Mouse (Mus musculus) adrenal gland, postnatal 36 days (tissue): ENCODE measurements around the gene Sft2d1. TPM values are rescaled to one million over a fixed set of nuclear protein-coding genes. Genes with fewer than 3 reads are reported as not detected.

ENCODE experiments used
- DNase-seq, 2 experiments: peaks; one replicate each; pipeline ENCODE4 v3.0.0; 2021; ENCODE audit warnings: mixed read lengths in 1 of 2
- long read RNA-seq, 2 experiments: library from polyadenylated mRNA; stranded (forward); transcript quantifications; one replicate each; pipeline ENCODE4 v2.0.0; 2021; ENCODE audit warnings: borderline sequencing depth in 2 of 2
- total RNA-seq, 2 experiments: library from RNA; stranded (reverse); gene quantifications; 2 replicates each; pipeline ENCODE4 v1.2.3; 2021

The Sft2d1 gene
- 10 to 100 TPM; 41.1 to 43.5 TPM for total RNA-seq
- long read RNA-seq, experiment 1, transcript Sft2d1-209 (8 exons, 1,049 nt) = major isoform, 60 of 67 reads
- long read RNA-seq, experiment 1, partial matches to known transcripts = 3 of 67 reads
- long read RNA-seq, experiment 1, other reads (novel, unspliced or antisense) = 4 of 67 reads
- long read RNA-seq, experiment 2, transcript Sft2d1-209 (8 exons, 1,049 nt) = major isoform, 17 of 21 reads
- long read RNA-seq, experiment 2, partial matches to known transcripts = 0 of 21 reads
- long read RNA-seq, experiment 2, other reads (novel, unspliced or antisense) = 4 of 21 reads

GRCm38 (mm10) chr17:8310838-8311614 lies at the start of gene Sft2d1:
Sft2d1 (plus strand) TSS chr17:8311102.
- peak; percentile 98 for DNase-seq

DNA sequence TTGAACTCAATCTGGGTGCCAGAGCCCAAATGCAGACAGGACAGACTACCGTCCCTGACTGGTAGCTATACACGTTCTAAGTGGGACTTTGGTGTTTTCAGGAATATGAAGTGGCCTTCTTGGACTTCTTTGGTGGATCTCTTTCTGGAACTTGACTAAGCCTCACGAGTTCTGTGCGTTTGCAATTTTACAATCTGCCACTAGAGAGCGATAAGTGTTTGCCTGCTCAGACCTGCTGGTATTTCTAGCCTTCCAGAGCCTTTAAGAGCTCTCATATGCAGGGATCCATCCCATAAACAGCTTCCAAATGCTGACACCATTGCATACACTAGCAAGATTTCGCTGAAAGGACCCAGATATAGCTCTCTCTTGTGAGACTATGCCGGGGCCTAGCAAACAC lies 46.3 kb upstream of the Sft2d1 start:
- peak; percentile 18 to 64 for DNase-seq

GRCm38 (mm10) chr17:8272054-8272749 lies 38.7 kb upstream of the Sft2d1 start:
- no peak for DNase-seq

- no peak for DNase-seq
Measured at GRCm38 (mm10) chr17:8272951-8273350, 38.0 kb upstream of the Sft2d1 start.

- DNase-seq = no peak
Measured at GRCm38 (mm10) chr17:8276071-8276470, 34.8 kb upstream of the Sft2d1 start.

- no peak for DNase-seq
Measured at GRCm38 (mm10) chr17:8276680-8277079, 34.2 kb upstream of the Sft2d1 start.

GRCm38 (mm10) chr17:8277266-8277665 lies 33.6 kb upstream of the Sft2d1 start:
- no peak for DNase-seq

DNA sequence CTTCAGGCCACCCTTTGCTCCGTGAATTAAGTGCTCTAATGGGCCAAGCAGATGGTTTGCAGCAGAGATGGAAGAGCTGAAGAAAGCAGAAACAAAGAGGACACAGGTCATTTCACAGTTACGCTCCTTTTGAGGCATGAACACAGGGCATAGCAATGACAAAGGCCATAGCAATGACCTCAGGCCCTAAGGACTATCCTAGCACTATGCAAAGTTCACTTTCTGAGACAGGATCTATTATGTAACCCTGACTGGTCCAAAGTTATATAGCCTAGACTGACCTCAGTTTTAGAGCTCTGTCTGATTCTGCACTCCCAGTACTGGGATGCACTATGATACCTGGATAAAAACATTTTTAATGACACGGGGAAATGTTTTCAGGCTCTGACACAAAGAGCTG lies 32.5 kb upstream of the Sft2d1 start:
- no peak for DNase-seq

DNA sequence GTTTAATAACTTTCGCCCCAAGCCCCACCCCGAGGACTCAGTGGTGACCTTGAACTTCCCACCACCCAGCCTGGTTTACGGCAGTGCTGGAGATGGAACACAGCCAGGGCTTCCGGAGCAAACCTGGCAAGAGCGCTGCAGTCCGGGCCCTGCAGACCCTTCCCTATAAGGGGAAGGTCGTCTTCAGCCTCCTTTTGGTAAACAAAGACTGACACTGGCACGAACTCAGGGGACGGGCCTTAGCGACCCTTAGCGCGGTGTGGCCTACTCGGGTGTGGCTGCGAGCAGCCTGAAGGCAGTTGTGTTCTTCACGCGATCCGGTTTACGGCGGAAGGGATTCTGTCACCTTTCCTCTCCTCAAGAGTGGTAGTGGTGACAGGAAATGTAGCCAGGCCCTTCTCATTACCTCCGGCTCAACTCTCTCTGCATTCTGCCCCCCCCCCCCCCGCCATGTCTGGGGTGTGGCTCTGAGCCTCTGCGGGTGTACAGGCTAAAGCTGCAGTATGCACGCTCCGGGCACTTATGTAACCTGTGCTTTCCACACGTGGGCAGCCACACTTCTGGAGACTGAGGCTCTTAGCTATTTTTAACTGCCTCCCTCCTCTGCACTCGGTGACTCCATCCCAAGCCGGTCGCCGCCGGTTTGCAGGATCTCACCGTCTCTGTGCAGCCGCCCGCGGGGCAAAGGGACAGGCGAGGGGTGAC lies 27.9 kb upstream of the Sft2d1 start, which contains the start of gene Mpc1:
TSS of gene Mpc1 (plus strand) at position 84 of the 705 bp plus-strand sequence.
- peak; percentile 82 to 85 for DNase-seq

GRCm38 (mm10) chr17:8283526-8284253 lies 27.2 kb upstream of the Sft2d1 start:
- peak; percentile 98 for DNase-seq

GRCm38 (mm10) chr17:8284254-8284661 lies 26.6 kb upstream of the Sft2d1 start:
- DNase-seq = peak; percentile 63 to 73

GRCm38 (mm10) chr17:8285056-8285455 lies 25.8 kb upstream of the Sft2d1 start:
- DNase-seq = peak in 1 of 2 experiments; percentile 10

- DNase-seq = no peak
Measured at GRCm38 (mm10) chr17:8286987-8287386, 23.9 kb upstream of the Sft2d1 start.

- no peak for DNase-seq
Measured at GRCm38 (mm10) chr17:8289993-8290679, 20.8 kb upstream of the Sft2d1 start.

- DNase-seq = peak; percentile 30 to 37
Measured at GRCm38 (mm10) chr17:8290736-8291135, 20.2 kb upstream of the Sft2d1 start.

- DNase-seq = no peak
Measured at GRCm38 (mm10) chr17:8295825-8296224, 15.1 kb upstream of the Sft2d1 start.

- no peak for DNase-seq
Measured at GRCm38 (mm10) chr17:8296313-8296844, 14.5 kb upstream of the Sft2d1 start.

DNA sequence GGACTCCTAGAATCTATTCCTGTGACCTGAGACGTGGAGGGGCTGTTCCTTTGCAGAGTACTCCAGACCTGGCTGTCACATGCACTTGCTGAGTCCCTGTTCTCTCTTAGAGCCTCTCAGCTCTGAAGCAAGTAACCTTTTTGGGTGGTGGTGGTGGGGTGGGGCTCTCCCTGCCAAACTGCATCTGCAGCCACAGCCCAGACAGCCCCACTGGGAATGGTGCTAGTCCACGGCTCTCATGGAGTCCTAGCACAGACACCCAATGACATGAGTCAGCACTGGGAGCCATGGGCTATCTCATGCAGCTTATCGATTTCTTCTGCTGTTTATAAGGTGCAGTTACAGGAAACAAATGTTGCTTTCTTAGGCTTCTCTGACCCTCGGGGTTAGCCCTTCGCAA lies 13.2 kb upstream of the Sft2d1 start:
- peak in 1 of 2 experiments; percentile 31 for DNase-seq

DNA sequence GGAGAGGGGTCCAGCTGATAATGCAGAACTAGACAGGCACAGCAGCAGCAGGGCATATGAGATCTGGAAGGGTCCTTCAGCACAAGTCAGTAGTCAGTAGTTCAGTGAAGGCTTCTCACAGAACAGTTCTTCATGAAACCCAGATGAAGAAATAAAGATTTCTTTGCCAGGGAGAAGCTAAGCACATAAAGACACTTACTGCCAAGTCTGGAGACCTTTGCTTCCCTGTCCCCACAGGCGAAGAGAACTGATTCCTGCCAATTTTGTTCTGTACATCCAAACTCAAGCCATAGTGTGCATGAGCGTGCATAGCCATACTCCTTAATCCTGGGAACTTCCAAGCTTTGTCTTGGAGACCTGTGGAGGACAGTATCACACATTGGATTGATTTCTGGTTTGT lies 12.6 kb upstream of the Sft2d1 start:
- no peak for DNase-seq

DNA sequence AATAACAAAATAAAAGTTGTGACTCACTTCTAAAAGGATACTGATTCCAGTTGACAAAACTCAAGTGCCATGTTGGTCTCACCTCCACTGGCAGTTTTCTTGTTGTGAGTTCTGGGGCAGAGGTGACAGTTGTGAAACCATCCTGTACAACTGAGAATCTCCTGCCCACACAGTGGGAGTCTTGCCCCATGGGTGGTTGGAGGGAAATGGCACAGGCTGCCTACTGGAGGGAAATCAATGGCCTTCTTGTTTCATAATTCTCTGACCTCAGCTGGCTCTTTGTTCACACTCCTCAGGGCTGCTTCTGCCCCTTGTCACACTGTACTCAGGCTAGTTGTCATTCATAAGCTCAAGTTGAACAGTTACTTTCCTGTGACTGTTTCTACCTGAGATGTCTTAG lies 11.4 kb upstream of the Sft2d1 start:
- DNase-seq = peak in 1 of 2 experiments; percentile 10
